Mouse (Mus musculus) liver, embryonic 13.5 days (tissue): Measurements from ENCODE around the gene Clp1. TPM values are rescaled to one million over a fixed set of nuclear protein-coding genes. Genes with fewer than 3 reads are reported as not detected.
A peak's percentile ranks its signal among the peaks of the same experiment; 100 is the strongest.

ENCODE experiments used
- ATAC-seq: fragments of 200-750 bp; cut with Nextera tagmentation; 2 replicates; pipeline ENCODE4 v1.8.0; 2017; ENCODE audit warnings: low read depth, mild to moderate bottlenecking, moderate number of reproducible peaks, moderate library complexity
- DNase-seq: peaks from one replicate; pipeline ENCODE4 v3.0.0; 2022
- H3K27ac ChIP-seq: fragments of 300-500 bp; sonication (generic); 2 replicates; pipeline ENCODE4 v1.5.1; 2015; ENCODE audit warnings: moderate library complexity, mild to moderate bottlenecking, inconsistent platforms
- H3K27me3 ChIP-seq: fragments of 300-500 bp; sonication (generic); 2 replicates; pipeline ENCODE4 v1.6.1; 2015; ENCODE audit warnings: mild to moderate bottlenecking, inconsistent platforms
- H3K36me3 ChIP-seq: fragments of 300-500 bp; sonication (generic); 2 replicates; pipeline ENCODE4 v1.6.1; 2015; ENCODE audit warnings: mild to moderate bottlenecking, inconsistent platforms
- H3K4me1 ChIP-seq: fragments of 300-500 bp; sonication (generic); replicated peaks from 2 replicates; pipeline ENCODE4 v1.6.1; 2015; ENCODE audit warnings: inconsistent platforms
- H3K4me2 ChIP-seq: fragments of 300-500 bp; sonication (generic); 2 replicates; pipeline ENCODE4 v1.6.1; 2015; ENCODE audit warnings: inconsistent platforms, mild to moderate bottlenecking, moderate library complexity
- H3K4me3 ChIP-seq: fragments of 300-500 bp; sonication (generic); replicated peaks from 2 replicates; pipeline ENCODE4 v1.5.1; 2015; ENCODE audit warnings: mild to moderate bottlenecking, inconsistent platforms
- H3K9ac ChIP-seq: fragments of 300-500 bp; sonication (generic); 2 replicates; pipeline ENCODE4 v1.6.1; 2015; ENCODE audit warnings: mild to moderate bottlenecking, inconsistent platforms
- H3K9me3 ChIP-seq: fragments of 300-500 bp; sonication (generic); replicated peaks from 2 replicates; pipeline ENCODE4 v1.6.1; 2016; ENCODE audit warnings: inconsistent platforms
- WGBS: fragments of 180-500 bp; shearing (Covaris S2); methylation state at CpG from one replicate; pipeline ENCODE4 v1.1.7; 2015; ENCODE audit not compliant: insufficient replicate concordance; 5-methylcytosine and 5-hydroxymethylcytosine counted together
- polyA plus RNA-seq: library from polyadenylated mRNA; unstranded; fragments of >200 nt; fragmentation: Nextera tagmentation; extraction: Ambion mirVana; gene quantifications from 2 replicates; pipeline ENCODE4 v1.2.1, GENCODE M21; 2015

Gene Clp1
- polyA plus RNA-seq, 1 experiment from 2014 or later = 60.3 TPM

- Histone ChIP-seq H3K4me3 (peak overlapping the region; percentile 79), H3K9ac (peak overlapping the region; percentile 83), H3K9me3 (no peaks in the 10 kb centered on the region), H3K27me3 (no peaks in the 10 kb centered on the region), H3K4me1 (peaks cover 81% of the 10 kb centered on the region), H3K36me3 (peaks cover 44% of the 10 kb centered on the region), H3K4me2 (peak overlapping the region; percentile 83), H3K27ac (peak overlapping the region; percentile 80)
- 1% methylated on average over 9 of the region's 9 CpGs for WGBS
- DNase-seq = no peak
- ATAC-seq = peak; percentile 30; the same call in 1 of the 2 replicates
Measured at GRCm38 (mm10) chr2:84726716-84727115, 434 bp downstream of the Clp1 start.

- Histone ChIP-seq H3K27ac (peak overlapping the region; percentile 80), H3K9ac (peak overlapping the region; percentile 83)
Measured at GRCm38 (mm10) chr2:84725770-84726169, 1.4 kb downstream of the Clp1 start.

DNA sequence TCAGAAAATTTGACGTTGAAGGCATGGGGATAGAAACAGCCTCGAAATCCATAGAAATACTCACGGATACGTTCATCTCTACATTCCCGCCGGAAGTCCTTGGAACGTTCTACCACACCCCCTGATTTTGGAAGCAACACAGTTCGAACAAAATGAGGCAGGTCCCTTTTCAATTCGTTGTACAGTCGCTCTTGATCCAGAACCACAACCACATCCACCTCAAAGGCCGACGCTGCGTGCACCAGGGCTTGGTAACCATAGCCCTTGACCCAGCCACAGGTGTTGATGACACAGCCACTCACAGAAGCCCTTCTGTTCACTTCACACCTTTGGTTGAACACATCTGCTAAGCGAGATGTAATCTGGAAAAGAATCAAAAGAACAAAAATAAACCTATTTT is 3.3 kb downstream of the Clp1 start:
- peaks cover 66% of the 10 kb centered on the region for H3K4me1 ChIP-seq
- H3K27ac ChIP-seq = no peak overlapping the region
- no peak overlapping the region; the same call in 1 of the 2 replicates for H3K9ac ChIP-seq
- no peaks in the 10 kb centered on the region for H3K9me3 ChIP-seq
- ATAC-seq (no peak), DNase-seq (no peak)
- peaks cover 59% of the 10 kb centered on the region for H3K36me3 ChIP-seq
- H3K4me2 ChIP-seq = peak overlapping the region; percentile 83
- H3K4me3 ChIP-seq = peak overlapping the region; percentile 79
- no peaks in the 10 kb centered on the region for H3K27me3 ChIP-seq
- WGBS = 92% methylated on average over 14 of the region's 14 CpGs

More at GRCm38 (mm10) chr2:84725770-84726169, 1.4 kb downstream of the Clp1 start:
- Histone ChIP-seq H3K4me1 (peaks cover 81% of the 10 kb centered on the region), H3K9me3 (no peaks in the 10 kb centered on the region), H3K27me3 (no peaks in the 10 kb centered on the region), H3K36me3 (peaks cover 53% of the 10 kb centered on the region), H3K4me3 (peak overlapping the region; percentile 79), H3K4me2 (peak overlapping the region; percentile 83)
- 86% methylated on average over 10 of the region's 10 CpGs for WGBS
- no peak for ATAC-seq
- DNase-seq = no peak

DNA sequence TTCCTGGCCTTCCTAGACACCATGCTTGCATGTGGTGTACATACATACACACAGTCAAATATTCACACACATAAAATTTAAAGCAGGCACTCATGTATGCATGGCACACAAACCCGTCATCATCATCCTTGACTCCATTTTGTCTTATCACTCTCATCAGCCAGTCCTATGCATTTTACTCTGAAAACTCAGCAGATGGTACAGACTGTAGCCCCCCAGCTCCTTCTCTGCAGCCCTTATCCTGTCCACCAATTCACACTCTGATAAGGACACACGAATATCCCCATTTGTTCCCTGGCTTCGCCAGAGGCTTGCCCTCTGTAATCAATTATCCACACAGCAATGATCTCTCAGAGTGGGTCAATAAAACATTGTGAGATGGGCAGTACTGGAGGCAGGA is 6.0 kb downstream of the Clp1 start:
- peak overlapping the region; percentile 24 for H3K4me2 ChIP-seq
- ATAC-seq = 0 out of 2 replicates have a peak, but pooled peaks have one; percentile 13

GRCm38 (mm10) chr2:84720718-84721117 is 6.4 kb downstream of the Clp1 start:
- no peak overlapping the region for H3K4me2 ChIP-seq
- H3K27ac ChIP-seq = peak overlapping the region; percentile 64; the same call in 1 of the 2 replicates
- H3K4me1 ChIP-seq = peaks cover 60% of the 10 kb centered on the region
- H3K9me3 ChIP-seq = no peaks in the 10 kb centered on the region
- H3K4me3 ChIP-seq = no peak overlapping the region
- no peaks in the 10 kb centered on the region for H3K27me3 ChIP-seq
- WGBS = 93% methylated on average over 2 of the region's 2 CpGs
- ATAC-seq = no peak
- H3K9ac ChIP-seq = no peak overlapping the region
- DNase-seq = no peak
- H3K36me3 ChIP-seq = peaks cover 54% of the 10 kb centered on the region

More for the DNA sequence above, 6.0 kb downstream of the Clp1 start:
- H3K27ac ChIP-seq = peak overlapping the region; percentile 64
- 0 out of 2 replicates have a peak overlapping the region, but pooled peaks have one; percentile 2 for H3K4me3 ChIP-seq
- no peaks in the 10 kb centered on the region for H3K27me3 ChIP-seq
- 0 out of 2 replicates have a peak overlapping the region, but pooled peaks have one; percentile 19 for H3K9ac ChIP-seq
- H3K4me1 ChIP-seq = peaks cover 64% of the 10 kb centered on the region
- no peak for DNase-seq
- peaks cover 58% of the 10 kb centered on the region for H3K36me3 ChIP-seq
- WGBS = 31% methylated on average over 3 of the region's 3 CpGs
- no peaks in the 10 kb centered on the region for H3K9me3 ChIP-seq

DNA sequence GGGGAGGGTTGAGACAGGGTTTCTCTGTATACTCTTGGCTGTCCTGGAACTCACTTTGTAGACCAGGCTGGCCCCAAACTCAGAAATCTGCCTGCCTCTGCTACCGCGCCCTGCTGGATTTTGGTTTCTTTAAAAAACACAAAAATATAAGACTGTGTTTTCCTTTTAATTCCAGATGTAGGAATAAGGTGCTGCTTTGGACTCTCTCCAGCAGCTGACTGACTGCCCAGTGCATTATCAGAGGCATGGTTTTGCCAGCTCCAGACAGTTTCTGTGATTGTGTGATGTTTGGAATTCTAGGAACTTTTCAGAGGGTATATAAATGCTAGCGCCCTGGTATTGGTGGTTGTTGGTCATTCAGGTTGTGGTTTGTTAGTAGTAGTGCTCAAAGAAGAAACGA is 9.8 kb downstream of the Clp1 start:
- Histone ChIP-seq H3K27me3 (no peaks in the 10 kb centered on the region), H3K36me3 (peaks cover 24% of the 10 kb centered on the region), H3K9me3 (no peaks in the 10 kb centered on the region), H3K4me3 (0 out of 2 replicates have a peak overlapping the region, but pooled peaks have one; percentile 8), H3K9ac (peak overlapping the region; percentile 98; the same call in 1 of the 2 replicates), H3K4me2 (peak overlapping the region; percentile 84), H3K27ac (peak overlapping the region; percentile 98), H3K4me1 (peaks cover 51% of the 10 kb centered on the region)
- ATAC-seq = no peak
- 90% methylated on average over 4 of the region's 4 CpGs for WGBS
- no peak for DNase-seq

GRCm38 (mm10) chr2:84716423-84717355 is 10.5 kb downstream of the Clp1 start:
- H3K27ac ChIP-seq = peak overlapping the region; percentile 98
- peaks cover 19% of the 10 kb centered on the region for H3K36me3 ChIP-seq
- peak overlapping the region; percentile 98 for H3K9ac ChIP-seq
- ATAC-seq (no peak), DNase-seq (no peak)
- H3K4me3 ChIP-seq = peak overlapping the region; percentile 82
- H3K4me1 ChIP-seq = peaks cover 49% of the 10 kb centered on the region
- H3K27me3 ChIP-seq = no peaks in the 10 kb centered on the region
- no peaks in the 10 kb centered on the region for H3K9me3 ChIP-seq
- 16% methylated on average over 9 of the region's 9 CpGs for WGBS
- H3K4me2 ChIP-seq = peak overlapping the region; percentile 84

- Histone ChIP-seq H3K27me3 (no peaks in the 10 kb centered on the region), H3K4me2 (peak overlapping the region; percentile 84), H3K27ac (peak overlapping the region; percentile 98), H3K4me3 (peak overlapping the region; percentile 82), H3K9ac (peak overlapping the region; percentile 98), H3K36me3 (peaks cover 16% of the 10 kb centered on the region), H3K4me1 (peaks cover 40% of the 10 kb centered on the region), H3K9me3 (no peaks in the 10 kb centered on the region)
- ATAC-seq = peak; percentile 86
- WGBS = under 1% methylated on average over 33 of the region's 33 CpGs
- DNase-seq = no peak
Measured at GRCm38 (mm10) chr2:84715562-84716361, 11.4 kb downstream of the Clp1 start.

DNA sequence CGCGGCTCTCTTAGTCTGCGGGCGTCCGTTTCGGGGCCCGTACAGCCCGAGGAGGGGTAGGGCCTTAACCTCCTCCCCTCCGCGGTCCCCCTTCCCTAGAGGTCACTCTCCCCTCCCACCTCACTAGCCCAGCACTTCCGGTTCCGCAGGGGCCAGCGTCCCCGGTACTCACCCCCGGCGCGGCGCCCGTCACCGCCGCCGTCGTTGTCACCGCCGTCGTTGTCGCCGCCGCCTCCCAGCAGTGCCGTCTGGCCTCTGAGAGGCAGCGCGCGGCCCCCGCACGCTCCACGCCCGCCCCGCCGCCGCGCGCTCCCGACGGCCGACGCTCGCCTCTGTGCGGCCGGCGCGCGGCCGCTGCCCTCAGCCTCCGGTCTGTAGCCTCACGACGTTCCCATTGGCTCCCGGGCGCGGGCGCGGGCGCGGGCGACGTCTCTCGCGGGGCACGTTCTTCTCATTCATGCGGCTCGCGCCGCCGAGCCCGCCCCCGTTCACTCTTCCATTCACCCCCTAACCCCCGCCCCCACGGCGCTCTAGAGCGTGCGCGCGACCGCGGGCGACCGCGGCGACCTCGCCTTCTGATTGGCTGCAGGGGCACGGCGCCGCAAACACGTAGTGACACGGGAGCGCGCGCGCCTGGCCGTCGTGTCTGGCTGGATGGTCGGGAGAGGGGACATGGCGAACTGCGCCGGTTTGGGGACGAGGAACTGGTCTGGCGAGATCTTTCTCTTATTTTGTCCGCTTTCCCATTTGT is 12.2 kb downstream of the Clp1 start, which contains the start of gene Zdhhc5:
Gene Zdhhc5, minus strand, starts transcription at position 370 of the 751 bp plus-strand sequence.
- peak; percentile 89 for ATAC-seq
- Histone ChIP-seq H3K4me1 (peaks cover 47% of the 10 kb centered on the region), H3K4me2 (peak within 1 kb of the TSS; percentile 84), H3K36me3 (peaks cover 17% of the 10 kb centered on the region), H3K27me3 (no peaks in the 10 kb centered on the region), H3K9me3 (no peaks in the 10 kb centered on the region), H3K9ac (peak within 1 kb of the TSS; percentile 98), H3K27ac (peak within 1 kb of the TSS; percentile 98), H3K4me3 (peak within 1 kb of the TSS; percentile 82)
- DNase-seq = peak; percentile 98
- WGBS = under 1% methylated on average over 86 of the region's 107 CpGs

GRCm38 (mm10) chr2:84714422-84714810 is 12.7 kb downstream of the Clp1 start:
- peak overlapping the region; percentile 75 for H3K4me2 ChIP-seq
- WGBS = under 1% methylated on average over 26 of the region's 26 CpGs
- H3K4me3 ChIP-seq = peak overlapping the region; percentile 82
- no peaks in the 10 kb centered on the region for H3K9me3 ChIP-seq
- H3K27me3 ChIP-seq = no peaks in the 10 kb centered on the region
- DNase-seq (no peak), ATAC-seq (no peak)
- peaks cover 22% of the 10 kb centered on the region for H3K36me3 ChIP-seq
- H3K27ac ChIP-seq = peak overlapping the region; percentile 98
- H3K4me1 ChIP-seq = peaks cover 49% of the 10 kb centered on the region
- H3K9ac ChIP-seq = peak overlapping the region; percentile 98
